Mouse (Mus musculus): ENCODE data around the gene Olfr111.

GRCm38 (mm10) chr17:37577563-37577962, 69.7 kb downstream of the Olfr111 start, which contains the start of gene Olfr113:
- TF ChIP-seq SMC3 (IDR thresholded peaks at IDR 0.05; ENCODE audit: low read depth, low read length) (no peak), ZC3H11A (IDR thresholded peaks at IDR 0.05; ENCODE audit: low read depth, low read length) (no peak), CTCF (conservative IDR thresholded peaks at IDR 0.05 in 1 of 2, IDR thresholded peaks at IDR 0.05 in 1 of 2; ENCODE audit: low read depth in 2 of 2, low read length in 2 of 2) (no peak), EP300 (IDR thresholded peaks at IDR 0.05; ENCODE audit: low read length) (no peak), E2F4 (IDR thresholded peaks at IDR 0.05; ENCODE audit: insufficient replicate concordance, low read depth, low read length) (no peak), POLR2A (IDR thresholded peaks at IDR 0.05; ENCODE audit: low read depth, low read length) (no peak), MAX (IDR thresholded peaks at IDR 0.05; ENCODE audit: low read length) (no peak), GABPA (IDR thresholded peaks at IDR 0.05; ENCODE audit: insufficient replicate concordance, low read depth, low read length) (no peak), SIN3A (IDR thresholded peaks at IDR 0.05; ENCODE audit: low read length) (no peak), ZMIZ1 (IDR thresholded peaks at IDR 0.05; ENCODE audit: low read depth, low read length) (no peak), USF1 (IDR thresholded peaks at IDR 0.05; ENCODE audit: low read depth, low read length) (no peak), JUN (IDR thresholded peaks at IDR 0.05; ENCODE audit: insufficient read depth, low read depth, low read length) (no peak), MAFK (IDR thresholded peaks at IDR 0.05; ENCODE audit: insufficient replicate concordance, low read length) (no peak), RAD21 (IDR thresholded peaks at IDR 0.05; ENCODE audit: low read depth, low read length) (no peak)

Data from CH12.LX (cell line).